Mouse (Mus musculus): ENCODE results near the gene Dapp1.
A peak's percentile ranks its signal among the peaks of the same experiment; 100 is the strongest.

Dapp1 gene

DNA sequence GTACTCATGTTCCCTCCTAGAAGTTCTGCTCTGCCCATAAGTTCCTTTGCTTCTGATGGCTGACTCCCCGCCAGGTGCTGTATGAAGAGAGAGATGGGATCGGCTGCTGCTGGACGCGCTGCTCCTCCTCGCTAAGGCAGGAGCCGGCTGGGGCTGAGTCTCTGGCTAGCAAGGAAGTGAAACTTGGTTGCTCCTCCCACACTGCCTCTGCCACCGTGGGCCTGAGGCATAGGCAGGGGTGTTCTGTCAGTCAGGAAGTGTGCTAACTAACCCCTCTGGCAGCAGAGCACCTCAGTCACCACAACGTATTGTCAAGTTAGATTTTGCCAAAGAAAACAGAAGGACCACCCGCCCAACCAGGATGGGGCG, at the start of gene Dapp1:
Dapp1 (minus strand) TSS at position 164 of the 369 bp plus-strand sequence.
- peak; percentile 83 for DNase-seq (ENCODE audit: low read depth, low spot score)

- DNase-seq (ENCODE audit: low read depth, low spot score) = no peak
Observed at GRCm38 (mm10) chr3:138030563-138030962, 49.2 kb upstream of the Dapp1 start.

- DNase-seq (ENCODE audit: low read depth, low spot score) = no peak
Observed at GRCm38 (mm10) chr3:138029351-138029750, 48.0 kb upstream of the Dapp1 start.

GRCm38 (mm10) chr3:138027575-138028362, 46.4 kb upstream of the Dapp1 start:
- no peak for DNase-seq (ENCODE audit: low read depth, low spot score)

DNA sequence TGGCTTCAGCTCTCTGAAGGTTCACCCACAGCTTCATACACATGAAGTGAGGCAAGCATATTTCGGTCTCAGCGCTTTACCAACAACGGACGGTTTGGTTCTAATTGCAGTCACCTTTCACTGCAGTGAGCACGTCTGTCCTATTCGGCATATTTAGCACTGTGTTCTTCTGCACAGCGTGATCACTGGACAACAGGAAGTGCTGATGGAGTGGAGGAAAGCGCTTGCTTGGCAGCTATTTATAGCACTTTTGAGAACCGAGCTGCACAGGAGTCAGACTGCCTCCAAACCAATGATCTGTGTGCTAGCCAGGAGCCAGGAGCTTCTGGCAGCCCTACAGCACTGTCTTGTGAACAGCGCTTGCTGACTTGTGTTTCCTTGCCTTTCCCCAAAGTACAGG, 44.9 kb upstream of the Dapp1 start:
- DNase-seq (ENCODE audit: low read depth, low spot score) = no peak

DNA sequence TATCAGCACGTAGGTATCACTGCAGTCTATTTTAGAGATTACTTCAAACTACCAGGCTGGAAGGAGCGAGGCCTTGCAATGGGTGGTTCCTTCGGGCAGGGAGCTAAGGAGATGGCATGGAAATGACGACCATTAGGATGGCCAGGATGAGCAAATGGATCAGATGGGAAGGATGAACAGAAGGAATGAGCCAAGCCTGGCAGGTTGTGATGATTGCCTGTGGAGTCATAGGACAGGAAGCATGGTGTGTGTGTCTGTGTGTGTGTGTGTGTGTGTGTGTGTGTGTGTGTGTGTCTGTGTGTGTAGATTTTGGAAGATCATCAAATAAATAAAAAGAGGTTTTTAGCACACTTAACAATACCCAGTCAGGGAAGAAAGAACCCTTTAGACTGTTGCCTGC, 41.3 kb upstream of the Dapp1 start:
- DNase-seq (ENCODE audit: low read depth, low spot score) = no peak

DNA sequence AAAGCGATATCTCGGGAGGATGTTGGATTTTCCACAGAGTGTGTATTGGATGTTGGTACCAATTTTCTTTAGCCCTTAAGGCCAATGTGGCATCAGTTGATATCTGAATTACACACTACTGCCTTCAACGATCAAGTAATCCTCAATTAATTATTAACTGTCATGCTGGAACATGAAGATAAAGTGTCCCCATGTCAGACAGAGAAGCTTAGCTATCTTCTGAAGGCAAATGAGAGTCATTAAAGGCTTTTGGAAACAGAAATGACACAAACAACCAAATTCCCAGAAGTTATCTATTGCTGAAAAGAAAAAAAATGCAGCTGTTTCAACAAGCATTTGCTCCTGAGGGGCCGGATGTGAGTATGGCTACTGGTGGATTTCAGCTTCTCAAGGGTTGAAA, 40.7 kb upstream of the Dapp1 start:
- no peak for DNase-seq (ENCODE audit: low read depth, low spot score)

DNA sequence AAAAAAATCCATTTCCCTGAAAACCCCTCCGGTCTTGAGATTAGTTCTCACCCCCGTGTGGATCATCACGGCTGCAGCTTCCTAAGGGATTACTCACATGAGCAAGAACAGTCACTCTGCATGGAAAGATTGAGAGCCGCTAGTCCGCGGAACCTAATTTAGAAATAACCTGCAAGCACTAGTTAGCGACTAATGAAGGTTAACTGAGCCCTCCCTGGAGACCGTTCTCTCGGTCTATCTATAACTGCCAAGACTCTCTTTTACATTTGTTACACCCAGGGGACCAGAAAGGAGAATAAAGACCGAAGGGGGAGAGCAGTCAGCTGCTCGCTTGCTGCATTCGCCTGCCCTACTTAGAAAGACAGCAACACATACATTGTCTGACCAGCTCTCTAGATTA, 35.5 kb upstream of the Dapp1 start:
- DNase-seq (ENCODE audit: low read depth, low spot score) = no peak

GRCm38 (mm10) chr3:138014725-138015124, 33.4 kb upstream of the Dapp1 start:
- DNase-seq (ENCODE audit: low read depth, low spot score) = no peak

GRCm38 (mm10) chr3:138012351-138012750, 31.0 kb upstream of the Dapp1 start:
- no peak for DNase-seq (ENCODE audit: low read depth, low spot score)

DNA sequence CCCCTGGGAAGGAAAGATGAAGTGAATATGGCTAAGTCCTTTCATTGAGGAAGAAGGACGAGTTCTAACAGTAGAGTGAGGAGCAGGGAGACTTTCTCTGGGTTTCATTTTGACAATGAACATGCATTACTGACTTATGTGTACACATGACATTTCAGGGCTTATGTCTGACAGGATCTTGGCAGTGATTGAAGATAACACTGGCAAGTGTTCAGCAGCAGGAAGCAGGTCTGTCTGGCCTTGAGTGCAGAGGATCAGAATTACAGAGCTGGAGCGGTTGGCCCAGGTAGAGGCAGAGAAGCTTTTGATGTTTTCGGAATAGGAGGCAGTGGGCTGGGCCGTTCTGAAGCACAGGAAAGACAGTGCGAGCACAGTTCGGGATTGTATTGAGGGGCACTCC, 26.8 kb upstream of the Dapp1 start:
- DNase-seq (ENCODE audit: low read depth, low spot score) = no peak

DNA sequence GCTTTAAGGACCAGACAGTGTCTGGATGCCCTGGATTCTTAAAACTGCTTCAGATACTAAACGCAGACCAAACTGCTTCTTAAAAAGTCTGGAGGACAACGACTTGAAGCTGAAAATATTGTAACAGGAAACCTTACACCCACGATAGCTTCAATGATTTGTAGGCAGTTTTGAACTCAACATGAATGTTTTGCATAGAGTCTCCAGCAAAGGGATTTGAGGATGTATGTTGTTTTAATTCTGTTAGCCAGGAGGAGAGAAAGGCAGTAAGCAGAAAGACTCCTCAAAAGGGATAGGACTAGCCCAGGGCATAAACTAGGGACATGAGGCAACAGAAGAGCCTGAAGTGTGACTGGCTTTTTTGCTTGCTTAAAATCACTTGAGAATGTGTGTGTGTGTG, 25.6 kb upstream of the Dapp1 start:
- DNase-seq (ENCODE audit: low read depth, low spot score) = no peak

DNA sequence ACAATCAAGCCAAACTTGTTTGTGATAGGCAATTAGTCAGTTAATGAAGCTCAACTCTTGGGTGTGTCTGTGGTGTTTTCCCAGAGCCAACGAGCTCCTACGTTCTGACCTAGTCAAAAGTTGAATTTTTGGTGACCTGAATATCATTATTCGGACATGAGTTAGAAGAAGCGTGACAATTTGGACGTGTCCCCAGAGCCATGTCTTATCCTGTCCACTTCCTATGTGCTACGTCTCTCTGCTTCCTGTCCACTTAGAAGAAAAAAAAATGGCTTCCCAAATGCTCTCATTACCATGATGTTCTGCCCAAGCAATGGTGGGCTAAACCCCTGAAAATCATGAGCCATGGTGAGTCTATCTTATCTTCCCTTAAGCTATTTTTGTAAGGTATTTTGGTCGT, 21.9 kb upstream of the Dapp1 start:
- DNase-seq (ENCODE audit: low read depth, low spot score) = no peak

DNA sequence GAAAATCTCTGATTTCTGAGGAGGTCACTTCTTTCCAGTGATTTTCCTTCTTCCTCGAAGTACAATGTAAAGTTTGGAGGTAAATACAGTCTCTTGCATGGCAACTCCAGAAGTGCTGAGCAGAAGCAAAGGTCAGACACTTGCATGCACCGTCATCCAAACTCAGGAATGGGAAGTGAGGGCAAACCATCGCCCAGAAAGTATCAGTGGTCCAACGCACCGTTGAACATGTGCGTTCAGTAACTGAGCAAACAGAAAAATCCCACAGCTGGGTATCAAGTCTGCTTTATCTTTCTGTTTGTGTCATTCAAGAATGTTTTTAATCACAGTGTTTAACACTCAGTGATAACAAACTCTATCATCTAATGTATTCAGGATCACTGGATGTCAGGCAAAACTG, 21.2 kb upstream of the Dapp1 start:
- DNase-seq (ENCODE audit: low read depth, low spot score) = no peak

- DNase-seq (ENCODE audit: low read depth, low spot score) = no peak
Observed at GRCm38 (mm10) chr3:138001865-138002264, 20.5 kb upstream of the Dapp1 start.

- no peak for DNase-seq (ENCODE audit: low read depth, low spot score)
Observed at GRCm38 (mm10) chr3:138000724-138001069, 19.4 kb upstream of the Dapp1 start.

DNA sequence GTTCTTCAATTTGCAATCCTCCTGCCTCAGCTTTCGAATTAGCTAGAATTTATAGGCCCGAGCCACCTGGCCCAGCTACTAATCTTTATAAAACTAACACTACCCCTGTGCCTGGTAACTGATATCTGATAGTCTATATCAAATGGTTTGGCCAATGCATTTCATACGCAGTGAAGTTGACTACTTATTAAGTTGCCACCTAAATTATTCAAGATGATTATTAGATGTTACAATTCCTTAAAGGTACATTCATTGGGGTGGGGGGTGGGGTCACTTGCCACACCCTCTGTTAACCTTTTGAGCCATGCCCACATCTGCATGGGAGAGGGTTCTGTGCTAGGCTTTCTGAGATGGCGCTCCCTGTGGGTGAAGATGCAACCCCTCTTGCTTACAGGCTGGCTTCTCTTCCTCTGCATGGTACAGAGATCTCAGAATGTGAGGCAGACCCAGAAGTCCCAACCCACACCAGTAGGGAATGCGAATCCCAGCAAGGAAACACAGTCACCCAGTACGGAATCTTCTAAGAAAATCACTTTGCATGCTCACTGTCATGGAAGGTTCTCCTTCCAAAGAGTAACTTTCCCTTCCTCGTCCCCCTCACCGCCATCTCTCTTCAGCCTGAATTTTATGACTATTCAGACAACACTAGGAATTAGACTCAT, 18.8 kb upstream of the Dapp1 start:
- no peak for DNase-seq (ENCODE audit: low read depth, low spot score)

GRCm38 (mm10) chr3:137999224-137999790, 18.0 kb upstream of the Dapp1 start:
- DNase-seq (ENCODE audit: low read depth, low spot score) = no peak

GRCm38 (mm10) chr3:137998491-137999223, 17.3 kb upstream of the Dapp1 start:
- DNase-seq (ENCODE audit: low read depth, low spot score) = no peak

GRCm38 (mm10) chr3:137995486-137995885, 14.1 kb upstream of the Dapp1 start:
- no peak for DNase-seq (ENCODE audit: low read depth, low spot score)

GRCm38 (mm10) chr3:137994196-137994595, 12.9 kb upstream of the Dapp1 start:
- DNase-seq (ENCODE audit: low read depth, low spot score) = no peak

DNA sequence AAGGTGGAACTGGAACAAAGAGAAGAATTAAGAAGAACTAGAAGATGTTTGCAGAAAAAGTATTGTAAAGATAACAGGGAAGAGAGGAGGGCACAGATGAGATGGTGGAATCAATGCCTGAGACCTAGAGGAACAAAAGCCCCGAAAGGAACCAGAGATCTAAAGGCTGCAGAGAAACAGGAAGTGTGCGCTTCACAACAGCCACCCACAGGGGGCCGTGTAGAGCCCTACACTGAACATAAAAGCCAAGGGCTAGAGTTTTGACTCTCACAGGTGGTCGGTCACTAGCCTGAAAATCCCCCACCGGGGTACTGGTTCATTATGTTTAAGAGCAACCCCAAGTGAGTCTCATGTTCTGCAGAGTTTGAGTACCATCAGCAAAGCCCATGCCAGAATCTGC, 11.0 kb upstream of the Dapp1 start:
- DNase-seq (ENCODE audit: low read depth, low spot score) = peak; percentile 84
